ENCODE assay signal across 8 mouse cellular contexts in genomic region chr13:45530754-45531153, GRCm38 (mm10). TPM values are rescaled to one million over a fixed set of nuclear protein-coding genes. Genes with fewer than 3 reads are reported as not detected.
DNase-seq lines count a peak whose midpoint lies in the region; ATAC-seq and TF ChIP-seq lines count a peak whose summit lies in the region.

No protein-coding gene starts in this region.

- no peak for ATAC-seq in hindbrain, postnatal 0 days
- peak; percentile 77 for ATAC-seq in heart, embryonic 16.5 days (replicated peaks; ENCODE audit: extremely low read depth, insufficient read depth, low FRiP score)

- WGBS in hindbrain, embryonic 10.5 days: 32% methylated on average over 6 of the region's 6 CpGs
- 19% methylated on average over 6 of the region's 6 CpGs for WGBS in hindbrain, postnatal 0 days
- WGBS in heart, embryonic 16.5 days: 7% methylated on average over 6 of the region's 6 CpGs

- H3K36me3 ChIP-seq in hindbrain, embryonic 10.5 days: no peaks in the 10 kb centered on the region
- H3K36me3 ChIP-seq in hindbrain, postnatal 0 days (ENCODE audit: insufficient read depth, low read length): no peaks in the 10 kb centered on the region
- peaks cover 10% of the 10 kb centered on the region; the same call in 1 of the 2 replicates for H3K36me3 ChIP-seq in heart, embryonic 16.5 days (ENCODE audit: control insufficient read depth, insufficient read depth)

- H3K4me2 ChIP-seq in hindbrain, postnatal 0 days (ENCODE audit: low read depth, low read length): no peak overlapping the region
- peak overlapping the region; percentile 54 for H3K4me2 ChIP-seq in heart, embryonic 16.5 days (ENCODE audit: low read depth, low read length)

- H3K9ac ChIP-seq in hindbrain, postnatal 0 days (replicated peaks; ENCODE audit: low read length): no peak overlapping the region
- peak overlapping the region; percentile 61 for H3K9ac ChIP-seq in heart, embryonic 16.5 days (ENCODE audit: low read length)

- no peak for DNase-seq in hindbrain, embryonic 10.5 days (ENCODE audit: low spot score)
- DNase-seq in hindbrain, postnatal 0 days (ENCODE audit: low spot score): no peak
- DNase-seq in adipocyte (ENCODE audit: low spot score): peak; percentile 43
- peak; percentile 35 to 51 for DNase-seq in lung, postnatal 4 days
- no peak for DNase-seq in cerebellum, adult 9-11 months
- DNase-seq in spleen, postnatal 10 days (ENCODE audit: low spot score in 2 of 2): no peak
- DNase-seq in adrenal gland, postnatal 14 days: no peak

- H3K27ac ChIP-seq in hindbrain, embryonic 10.5 days: peak overlapping the region; percentile 77
- no peak overlapping the region for H3K27ac ChIP-seq in hindbrain, postnatal 0 days
- H3K27ac ChIP-seq in heart, embryonic 16.5 days (ENCODE audit: low read length): peak overlapping the region; percentile 98

- H3K4me1 ChIP-seq in hindbrain, embryonic 10.5 days (replicated peaks): peaks cover 46% of the 10 kb centered on the region
- no peaks in the 10 kb centered on the region for H3K4me1 ChIP-seq in hindbrain, postnatal 0 days (ENCODE audit: insufficient read depth, low read length)
- H3K4me1 ChIP-seq in heart, embryonic 16.5 days (ENCODE audit: control insufficient read depth, insufficient read depth, low read length): peaks cover 81% of the 10 kb centered on the region

- no peaks in the 10 kb centered on the region for H3K9me3 ChIP-seq in hindbrain, embryonic 10.5 days
- no peaks in the 10 kb centered on the region for H3K9me3 ChIP-seq in hindbrain, postnatal 0 days (ENCODE audit: low read length)
- no peaks in the 10 kb centered on the region for H3K9me3 ChIP-seq in heart, embryonic 16.5 days (replicated peaks; ENCODE audit: control insufficient read depth, low read length)

- no peak overlapping the region for H3K4me3 ChIP-seq in hindbrain, embryonic 10.5 days
- no peak overlapping the region for H3K4me3 ChIP-seq in hindbrain, postnatal 0 days (ENCODE audit: low read length)
- no peak overlapping the region for H3K4me3 ChIP-seq in heart, embryonic 16.5 days (ENCODE audit: low read length)

- no peaks in the 10 kb centered on the region for H3K27me3 ChIP-seq in hindbrain, embryonic 10.5 days (ENCODE audit: insufficient read depth, poor library complexity, severe bottlenecking)
- no peaks in the 10 kb centered on the region for H3K27me3 ChIP-seq in hindbrain, postnatal 0 days (ENCODE audit: insufficient read depth, low read length)
- H3K27me3 ChIP-seq in heart, embryonic 16.5 days (ENCODE audit: control insufficient read depth, insufficient read depth, low read length): no peaks in the 10 kb centered on the region

- no peak for TF ChIP-seq CTCF in hindbrain, postnatal 0 days (IDR thresholded peaks at IDR 0.05; ENCODE audit: low read depth)

RNA-seq across cellular contexts. Expression of gene Gmpr, which starts 23.5 kb away (rescaled TPM):
- 38.3 and 44.1 TPM in 2 replicates for polyA plus RNA-seq in hindbrain, embryonic 10.5 days (2016; fragmentation: Nextera tagmentation; extraction: Ambion mirVana)
- total RNA-seq in hindbrain, postnatal 0 days (2014; rRNA removed): 21.7 and 27.9 TPM in 2 replicates
- polyA plus RNA-seq in hindbrain, postnatal 0 days (2015; fragmentation: Nextera tagmentation; extraction: Ambion mirVana): 41.5 and 43.3 TPM in 2 replicates
- polyA plus RNA-seq in heart, embryonic 16.5 days (2015; fragmentation: Nextera tagmentation; extraction: Ambion mirVana): 213 and 219 TPM in 2 replicates
- 142 and 201 TPM in 2 replicates for total RNA-seq in adrenal gland, postnatal 14 days (2021)

Comparison
In these comparisons a context has a peak if more than half of its experiments do, and no peak if none do; other contexts are left out.
1. DNase-seq: peak in adipocyte (single experiment) and lung, postnatal 4 days (2 of 2); none in hindbrain, embryonic 10.5 days (single experiment), hindbrain, postnatal 0 days (single experiment), cerebellum, adult 9-11 months (single experiment), spleen, postnatal 10 days (0 of 2) and adrenal gland, postnatal 14 days (single experiment).